Mouse (Mus musculus): ENCODE results near the gene Cd248. TPM values are rescaled to one million over a fixed set of nuclear protein-coding genes. Genes with fewer than 3 reads are reported as not detected.

The Cd248 gene
- 10.3 and 11.1 TPM in 2 replicates for polyA plus RNA-seq (2015; fragmentation: Nextera tagmentation; extraction: Ambion mirVana)

DNA sequence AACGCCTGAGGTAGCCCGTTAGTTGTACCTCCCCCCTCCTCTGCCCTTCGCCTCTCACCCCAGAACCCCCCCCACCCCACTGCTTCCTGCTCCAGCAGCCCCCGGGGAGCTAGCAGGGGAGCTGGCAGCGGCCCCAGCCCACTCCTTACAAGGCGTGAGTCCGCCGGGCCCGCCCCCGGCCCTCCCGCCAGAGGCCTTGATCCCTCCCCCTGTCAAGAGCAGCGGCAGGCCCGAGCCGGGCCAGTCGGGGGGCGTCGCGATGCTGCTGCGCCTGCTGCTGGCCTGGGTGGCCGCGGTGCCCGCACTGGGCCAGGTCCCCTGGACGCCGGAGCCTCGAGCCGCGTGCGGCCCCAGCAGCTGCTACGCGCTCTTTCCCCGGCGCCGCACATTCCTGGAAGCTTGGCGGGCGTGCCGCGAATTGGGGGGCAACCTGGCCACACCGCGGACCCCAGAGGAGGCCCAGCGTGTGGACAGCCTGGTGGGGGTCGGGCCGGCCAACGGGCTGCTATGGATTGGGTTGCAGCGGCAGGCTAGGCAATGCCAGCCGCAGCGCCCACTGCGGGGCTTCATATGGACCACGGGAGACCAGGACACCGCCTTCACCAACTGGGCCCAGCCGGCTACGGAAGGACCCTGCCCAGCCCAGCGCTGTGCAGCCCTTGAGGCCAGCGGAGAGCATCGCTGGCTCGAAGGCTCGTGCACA, at the start of gene Cd248:
Gene Cd248 (plus strand): TSS at position 212 of the 703 bp plus-strand sequence.
- peak within 1 kb of the TSS; percentile 73 for H3K4me2 ChIP-seq (replicated peaks)
- peaks cover 4% of the 10 kb centered on the region; the same call in 1 of the 2 replicates for H3K27me3 ChIP-seq
- peaks cover 41% of the 10 kb centered on the region for H3K4me1 ChIP-seq
- no peaks in the 10 kb centered on the region for H3K9me3 ChIP-seq
- WGBS = under 1% methylated on average over 50 of the region's 56 CpGs
- peak within 1 kb of the TSS; percentile 42 for H3K9ac ChIP-seq (replicated peaks)
- peak; percentile 14 for ATAC-seq (replicated peaks)
- H3K4me3 ChIP-seq = peak within 1 kb of the TSS; percentile 38
- H3K27ac ChIP-seq (replicated peaks) = no peak within 1 kb of the TSS
- no peaks in the 10 kb centered on the region for H3K36me3 ChIP-seq

DNA sequence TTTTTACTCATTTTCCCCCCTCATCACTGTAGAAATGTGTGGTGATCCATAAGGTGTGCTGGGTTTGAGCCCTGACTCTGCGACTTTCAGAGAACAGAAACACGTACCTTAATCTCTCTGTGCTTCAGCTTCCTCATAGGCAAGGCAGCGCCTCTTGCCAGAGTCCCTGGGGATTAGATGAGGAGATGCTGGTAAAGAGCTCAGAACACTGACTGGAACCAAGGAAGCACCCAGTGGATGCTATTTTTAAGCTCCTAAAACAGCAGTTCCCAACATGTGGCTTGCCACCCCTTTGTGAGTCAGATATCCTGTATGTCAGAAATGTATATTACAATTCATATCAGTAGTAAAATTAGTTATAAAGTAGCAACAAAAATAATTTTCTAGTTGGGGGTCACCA, 49.7 kb upstream of the Cd248 start:
- Histone ChIP-seq H3K4me1 (peaks cover 13% of the 10 kb centered on the region; the same call in 1 of the 2 replicates), H3K27ac (replicated peaks) (no peak overlapping the region), H3K9me3 (no peaks in the 10 kb centered on the region), H3K9ac (replicated peaks) (no peak overlapping the region), H3K4me2 (replicated peaks) (no peak overlapping the region), H3K4me3 (no peak overlapping the region), H3K27me3 (no peaks in the 10 kb centered on the region), H3K36me3 (no peaks in the 10 kb centered on the region)
- WGBS = 84% methylated on average over 3 of the region's 3 CpGs
- ATAC-seq (replicated peaks) = no peak

DNA sequence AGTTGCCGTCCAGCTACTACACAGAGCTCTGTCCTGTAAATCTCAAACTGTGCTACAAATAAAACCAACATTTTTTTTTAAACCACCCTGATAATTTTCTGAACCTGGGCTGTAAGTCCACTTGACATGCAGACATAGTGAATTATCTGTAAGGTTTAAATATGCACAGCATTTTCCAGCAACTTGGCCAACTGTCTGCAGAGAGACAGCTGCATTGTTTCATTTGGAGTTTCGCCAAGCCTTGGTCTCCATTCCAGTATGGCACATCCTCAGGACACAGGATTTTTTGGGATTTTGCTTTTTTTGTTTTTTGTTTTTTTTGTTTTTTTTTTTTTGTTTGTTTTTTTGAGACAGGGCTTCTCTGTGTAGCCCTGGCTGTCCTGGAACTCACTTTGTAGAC, 46.5 kb upstream of the Cd248 start:
- Histone ChIP-seq H3K27me3 (no peaks in the 10 kb centered on the region), H3K4me1 (peaks cover 16% of the 10 kb centered on the region), H3K9me3 (no peaks in the 10 kb centered on the region), H3K27ac (replicated peaks) (no peak overlapping the region), H3K9ac (replicated peaks) (no peak overlapping the region), H3K4me3 (no peak overlapping the region), H3K36me3 (no peaks in the 10 kb centered on the region), H3K4me2 (replicated peaks) (no peak overlapping the region)
- no peak for ATAC-seq (replicated peaks)
- WGBS = 89% methylated on average over 2 of the region's 2 CpGs

DNA sequence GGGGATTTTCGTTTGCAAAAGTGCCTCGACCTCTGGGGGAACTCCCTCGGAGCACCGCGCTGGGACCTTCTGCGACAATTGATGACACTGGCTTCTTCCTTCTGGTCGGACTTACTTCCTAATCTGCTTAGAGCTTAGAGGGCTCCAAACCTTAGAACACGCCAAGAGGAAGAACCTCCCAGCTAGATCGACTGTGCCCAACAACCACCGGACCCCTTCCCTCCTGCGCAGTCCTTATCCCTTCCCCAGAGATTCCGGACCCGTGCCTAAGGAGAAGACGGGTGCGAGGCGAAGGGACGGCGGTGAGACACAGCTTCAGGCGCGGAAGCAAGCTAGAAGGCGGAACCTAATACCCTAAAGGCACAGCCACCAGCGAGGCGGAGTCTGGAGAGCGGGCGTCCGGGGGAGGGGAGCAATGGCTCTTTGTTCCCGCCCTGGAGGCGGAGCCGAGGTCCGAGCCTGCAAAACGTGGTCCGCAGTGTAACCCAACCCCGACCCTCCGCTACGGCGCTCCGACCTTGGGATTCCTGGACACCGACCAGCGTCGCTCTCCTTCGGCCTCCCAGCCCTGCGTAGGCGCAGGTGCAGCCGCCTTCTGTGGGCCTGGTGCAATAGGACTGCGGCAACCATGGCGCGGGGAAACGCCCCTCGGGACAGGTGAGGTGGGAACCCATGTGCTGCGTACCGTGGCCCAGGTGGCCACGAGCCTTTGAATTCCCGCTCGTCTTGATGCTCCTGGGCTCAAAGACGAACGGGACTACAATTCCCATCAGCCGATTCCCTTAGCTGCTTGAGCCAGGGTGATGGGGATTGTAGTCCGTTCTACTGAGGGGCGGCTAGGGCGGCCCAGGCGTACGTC, 44.0 kb upstream of the Cd248 start, which contains the start of gene Slc29a2:
Gene Slc29a2 (plus strand): TSS at position 240 of the 859 bp plus-strand sequence.
- Histone ChIP-seq H3K9ac (replicated peaks) (peak within 1 kb of the TSS; percentile 87), H3K27ac (replicated peaks) (peak within 1 kb of the TSS; percentile 89), H3K4me2 (replicated peaks) (peak within 1 kb of the TSS; percentile 79), H3K4me1 (peaks cover 13% of the 10 kb centered on the region), H3K36me3 (peaks cover 8% of the 10 kb centered on the region), H3K9me3 (no peaks in the 10 kb centered on the region), H3K4me3 (peak within 1 kb of the TSS; percentile 81), H3K27me3 (no peaks in the 10 kb centered on the region)
- under 1% methylated on average over 62 of the region's 62 CpGs for WGBS
- ATAC-seq (replicated peaks) = peak; percentile 94

DNA sequence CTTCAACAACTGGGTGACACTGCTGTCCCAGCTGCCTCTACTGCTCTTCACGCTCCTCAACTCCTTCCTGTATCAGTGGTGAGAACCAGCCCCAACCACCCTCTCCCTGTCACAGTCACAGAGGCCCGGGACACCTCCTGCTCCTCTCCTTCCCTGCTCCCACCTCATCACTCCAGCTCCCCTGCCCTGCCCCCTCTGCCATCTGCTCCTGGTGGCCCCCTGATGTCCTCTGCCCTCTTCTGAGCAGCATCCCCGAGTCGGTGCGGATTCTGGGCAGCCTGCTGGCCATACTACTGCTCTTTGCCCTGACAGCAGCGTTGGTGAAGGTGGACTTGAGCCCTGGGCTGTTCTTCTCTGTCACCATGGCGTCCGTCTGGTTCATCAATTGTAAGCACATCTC, 41.8 kb upstream of the Cd248 start:
- ATAC-seq (replicated peaks) = no peak
- H3K4me3 ChIP-seq = no peak overlapping the region
- no peak overlapping the region for H3K4me2 ChIP-seq (replicated peaks)
- H3K27me3 ChIP-seq = no peaks in the 10 kb centered on the region
- WGBS = 92% methylated on average over 8 of the region's 8 CpGs
- peaks cover 25% of the 10 kb centered on the region for H3K36me3 ChIP-seq
- no peaks in the 10 kb centered on the region for H3K9me3 ChIP-seq
- H3K9ac ChIP-seq (replicated peaks) = no peak overlapping the region
- peaks cover 13% of the 10 kb centered on the region for H3K4me1 ChIP-seq
- H3K27ac ChIP-seq (replicated peaks) = no peak overlapping the region

DNA sequence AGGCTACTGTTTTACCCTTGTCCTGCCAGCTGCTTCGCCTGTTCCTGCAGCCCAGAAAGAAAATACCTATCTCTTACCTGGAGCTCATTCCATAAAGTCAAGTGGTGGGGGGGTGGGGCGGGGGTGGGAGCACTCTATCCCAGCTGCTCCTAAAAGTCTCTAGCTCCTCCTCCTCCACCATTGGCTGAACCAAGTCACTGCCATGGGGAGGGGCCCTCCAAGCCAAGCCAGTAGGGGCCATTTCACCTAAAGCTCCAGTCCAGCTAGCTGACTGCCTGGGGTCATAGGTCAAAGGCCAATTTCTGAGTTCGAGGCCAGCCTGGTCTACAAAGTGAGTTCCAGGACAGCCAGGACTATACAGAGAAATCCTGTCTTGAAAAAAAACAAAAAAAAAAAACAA, 35.2 kb upstream of the Cd248 start:
- Histone ChIP-seq H3K4me2 (replicated peaks) (no peak overlapping the region), H3K4me3 (no peak overlapping the region), H3K27ac (replicated peaks) (no peak overlapping the region), H3K9ac (replicated peaks) (no peak overlapping the region), H3K9me3 (no peaks in the 10 kb centered on the region), H3K27me3 (no peaks in the 10 kb centered on the region), H3K36me3 (peaks cover 26% of the 10 kb centered on the region), H3K4me1 (peaks cover 3% of the 10 kb centered on the region)
- WGBS = 82% methylated on average over 3 of the region's 3 CpGs
- ATAC-seq (replicated peaks) = no peak

DNA sequence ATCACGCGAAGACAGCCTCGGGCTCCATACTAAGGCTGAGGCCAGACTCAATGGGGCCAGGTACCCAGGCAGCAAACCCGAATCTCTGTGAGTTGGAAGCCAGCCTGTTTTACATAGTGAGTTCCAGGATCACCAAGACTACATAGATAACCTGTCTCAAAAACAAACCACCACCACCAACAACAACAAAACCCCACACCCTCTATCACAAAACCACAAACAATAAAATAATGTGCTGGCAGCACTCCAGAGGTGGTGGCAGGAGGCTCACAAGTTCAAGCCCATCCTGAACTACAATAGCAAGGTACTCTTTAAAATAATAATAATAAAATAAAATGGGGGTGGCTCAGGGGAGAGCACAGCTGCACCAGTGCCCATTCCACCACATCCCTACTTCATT, 31.3 kb upstream of the Cd248 start:
- Histone ChIP-seq H3K4me2 (replicated peaks) (no peak overlapping the region), H3K9ac (replicated peaks) (no peak overlapping the region), H3K9me3 (no peaks in the 10 kb centered on the region), H3K27ac (replicated peaks) (no peak overlapping the region), H3K27me3 (no peaks in the 10 kb centered on the region), H3K4me3 (no peak overlapping the region), H3K36me3 (peaks cover under 1% of the 10 kb centered on the region; the same call in 1 of the 2 replicates), H3K4me1 (peaks cover 28% of the 10 kb centered on the region)
- 84% methylated on average over 4 of the region's 4 CpGs for WGBS
- no peak for ATAC-seq (replicated peaks)

DNA sequence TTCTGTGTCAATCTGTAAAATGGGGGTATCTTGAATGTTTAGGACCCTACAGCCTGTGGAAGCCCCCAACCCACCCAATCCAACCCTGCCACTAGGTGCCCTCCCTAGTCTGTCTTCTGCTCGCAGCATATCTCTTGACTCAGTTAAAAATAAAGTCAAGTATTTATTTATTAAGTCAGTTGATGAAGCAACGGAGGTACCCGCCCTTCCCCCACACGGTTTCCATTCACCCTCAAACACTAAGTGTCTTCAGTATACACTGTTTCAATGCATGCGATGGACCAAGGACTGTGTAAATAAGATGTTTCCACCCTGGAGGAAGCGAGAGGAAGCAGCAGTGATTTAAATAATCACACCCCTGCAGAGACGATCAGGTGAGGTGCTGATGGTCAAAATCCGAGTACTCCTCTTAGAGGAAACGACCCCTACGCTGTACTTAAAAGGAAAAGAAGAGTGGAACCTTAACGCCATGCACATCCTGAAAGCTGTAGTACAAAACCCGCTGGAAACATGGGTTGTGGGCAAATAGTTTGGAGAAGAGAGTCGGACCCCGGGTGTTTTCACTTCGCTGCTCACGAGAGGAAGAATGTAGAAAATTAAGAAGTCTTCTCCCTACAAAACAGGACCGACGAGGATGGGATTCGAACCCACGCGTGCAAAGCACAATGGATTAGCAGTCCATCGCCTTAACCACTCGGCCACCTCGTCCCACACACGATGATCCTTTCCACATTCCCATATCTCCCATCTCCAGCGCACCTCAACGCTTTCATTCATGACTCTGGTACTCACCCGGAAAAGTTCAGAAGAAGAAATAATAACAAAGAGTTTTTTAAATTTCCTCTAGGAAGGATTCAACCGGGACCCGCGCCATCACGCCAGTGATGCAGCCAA, 30.0 kb upstream of the Cd248 start:
- Histone ChIP-seq H3K27ac (replicated peaks) (peak overlapping the region; percentile 88), H3K4me2 (replicated peaks) (peak overlapping the region; percentile 97), H3K36me3 (peaks cover 4% of the 10 kb centered on the region), H3K4me1 (peaks cover 42% of the 10 kb centered on the region), H3K4me3 (peak overlapping the region; percentile 74), H3K27me3 (no peaks in the 10 kb centered on the region), H3K9me3 (no peaks in the 10 kb centered on the region), H3K9ac (replicated peaks) (peak overlapping the region; percentile 97)
- WGBS = 5% methylated on average over 32 of the region's 32 CpGs
- peak; percentile 55 for ATAC-seq (replicated peaks)

DNA sequence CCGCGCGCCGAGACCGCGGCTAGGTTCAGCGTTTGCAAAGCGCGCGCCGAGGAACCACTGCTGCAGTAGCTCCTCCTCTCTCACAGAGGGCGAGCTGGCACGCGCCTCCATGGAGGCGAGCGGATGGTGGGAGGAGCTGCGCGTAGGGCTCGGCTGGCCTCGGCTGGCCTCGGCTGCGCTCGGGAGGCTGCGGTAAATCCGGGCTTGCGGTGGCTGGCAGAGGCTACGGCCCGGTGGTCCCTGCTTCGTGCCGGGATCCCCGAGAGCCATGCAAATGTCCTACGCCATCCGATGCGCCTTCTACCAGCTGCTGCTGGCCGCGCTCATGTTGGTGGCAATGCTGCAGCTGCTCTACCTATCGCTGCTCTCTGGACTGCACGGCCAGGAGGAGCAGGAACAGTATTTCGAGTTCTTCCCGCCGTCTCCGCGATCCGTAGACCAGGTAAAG, 29.1 kb upstream of the Cd248 start, which contains the start of the genes B4gat1 and AC124502.3:
Gene B4gat1 (plus strand): TSS at position 118 of the 448 bp plus-strand sequence.
Gene AC124502.3 (plus strand): TSS at position 183 of the 448 bp plus-strand sequence.
- peak; percentile 94 for ATAC-seq (replicated peaks)
- WGBS = under 1% methylated on average over 44 of the region's 44 CpGs
- H3K36me3 ChIP-seq = peaks cover 5% of the 10 kb centered on the region

DNA sequence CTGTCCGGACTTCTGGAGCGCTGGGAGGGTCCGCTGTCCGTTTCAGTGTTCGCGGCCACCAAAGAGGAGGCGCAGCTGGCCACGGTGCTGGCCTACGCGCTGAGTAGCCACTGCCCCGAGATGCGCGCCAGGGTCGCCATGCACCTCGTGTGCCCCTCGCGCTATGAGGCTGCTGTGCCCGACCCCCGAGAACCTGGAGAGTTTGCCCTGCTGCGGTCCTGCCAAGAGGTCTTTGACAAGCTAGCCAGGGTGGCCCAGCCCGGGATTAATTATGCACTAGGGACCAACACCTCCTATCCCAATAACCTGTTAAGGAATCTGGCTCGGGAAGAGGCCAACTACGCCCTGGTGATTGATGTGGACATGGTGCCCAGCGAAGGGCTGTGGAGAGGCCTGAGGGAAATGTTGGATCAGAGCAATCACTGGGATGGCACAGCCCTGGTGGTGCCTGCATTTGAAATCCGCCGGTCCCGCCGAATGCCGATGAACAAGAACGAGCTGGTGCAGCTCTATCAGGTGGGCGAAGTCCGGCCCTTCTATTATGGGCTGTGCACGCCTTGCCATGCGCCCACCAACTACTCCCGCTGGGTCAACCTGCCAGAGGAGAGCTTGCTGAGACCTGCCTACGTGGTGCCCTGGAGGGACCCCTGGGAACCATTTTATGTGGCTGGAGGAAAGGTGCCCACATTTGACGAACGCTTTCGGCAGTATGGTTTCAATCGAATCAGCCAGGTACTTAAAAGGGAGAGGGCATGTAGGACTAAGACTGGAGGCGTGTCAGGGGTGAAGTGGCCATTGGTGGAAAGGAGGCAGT, 28.4 kb upstream of the Cd248 start:
- Histone ChIP-seq H3K4me1 (peaks cover 42% of the 10 kb centered on the region), H3K4me2 (replicated peaks) (peak overlapping the region; percentile 97), H3K27ac (replicated peaks) (peak overlapping the region; percentile 88), H3K4me3 (peak overlapping the region; percentile 74), H3K36me3 (peaks cover 13% of the 10 kb centered on the region), H3K9ac (replicated peaks) (peak overlapping the region; percentile 97), H3K27me3 (no peaks in the 10 kb centered on the region), H3K9me3 (no peaks in the 10 kb centered on the region)
- 0 out of 2 replicates have a peak, but pooled peaks have one; percentile 2 for ATAC-seq (replicated peaks)
- WGBS = 7% methylated on average over 41 of the region's 41 CpGs

More for the DNA sequence above, 29.1 kb upstream of the Cd248 start, which contains the start of the genes B4gat1 and AC124502.3:
- Histone ChIP-seq H3K27ac (replicated peaks) (peak within 1 kb of the TSS; percentile 88), H3K4me3 (peak within 1 kb of the TSS; percentile 74), H3K9ac (replicated peaks) (peak within 1 kb of the TSS; percentile 97), H3K4me1 (peaks cover 42% of the 10 kb centered on the region), H3K27me3 (no peaks in the 10 kb centered on the region), H3K4me2 (replicated peaks) (peak within 1 kb of the TSS; percentile 97), H3K9me3 (no peaks in the 10 kb centered on the region)

Measured in forebrain, embryonic 15.5 days (tissue).